Mouse (Mus musculus): Measurements from ENCODE around the gene Npas1.

DNA sequence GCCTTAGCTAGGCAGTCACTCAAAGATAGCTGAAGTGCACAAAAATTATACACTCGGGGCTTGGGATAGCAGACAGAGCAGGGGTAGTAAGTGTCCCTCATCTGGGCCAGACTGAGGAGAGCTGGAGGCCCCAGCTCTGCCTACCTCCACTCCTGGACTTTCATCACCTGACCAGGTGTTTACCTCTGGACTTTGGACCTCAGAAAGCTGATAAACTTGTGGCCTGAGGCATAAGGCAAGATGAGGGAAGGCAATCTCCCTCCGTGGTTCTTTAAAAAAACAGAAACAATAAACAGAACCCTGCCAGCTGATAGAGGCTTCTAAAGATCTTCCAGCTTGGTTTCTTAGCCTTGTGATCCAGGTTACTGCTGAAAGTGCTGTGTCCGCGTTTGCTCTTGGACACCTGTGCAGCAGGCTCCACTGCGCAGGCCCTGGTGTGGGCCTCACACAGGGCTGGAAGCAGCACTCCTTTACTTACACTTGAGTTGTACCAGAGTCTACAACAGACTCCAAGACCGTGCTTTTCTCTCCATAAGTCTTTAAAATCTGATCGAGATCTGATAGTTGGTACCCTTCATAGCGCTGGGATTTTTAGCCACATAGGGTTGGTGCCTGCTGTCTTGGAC is 56.9 kb downstream of the Npas1 start:
- TF ChIP-seq CHD2 (IDR thresholded peaks at IDR 0.05; ENCODE audit: low read depth, low read length) (no peak), ZNF384 (IDR thresholded peaks at IDR 0.05; ENCODE audit: low read depth, low read length) (no peak)
